Mouse (Mus musculus): ENCODE measurements around the gene Nxph3.
A peak's percentile ranks its signal among the peaks of the same experiment; 100 is the strongest.

Nxph3 gene

DNA sequence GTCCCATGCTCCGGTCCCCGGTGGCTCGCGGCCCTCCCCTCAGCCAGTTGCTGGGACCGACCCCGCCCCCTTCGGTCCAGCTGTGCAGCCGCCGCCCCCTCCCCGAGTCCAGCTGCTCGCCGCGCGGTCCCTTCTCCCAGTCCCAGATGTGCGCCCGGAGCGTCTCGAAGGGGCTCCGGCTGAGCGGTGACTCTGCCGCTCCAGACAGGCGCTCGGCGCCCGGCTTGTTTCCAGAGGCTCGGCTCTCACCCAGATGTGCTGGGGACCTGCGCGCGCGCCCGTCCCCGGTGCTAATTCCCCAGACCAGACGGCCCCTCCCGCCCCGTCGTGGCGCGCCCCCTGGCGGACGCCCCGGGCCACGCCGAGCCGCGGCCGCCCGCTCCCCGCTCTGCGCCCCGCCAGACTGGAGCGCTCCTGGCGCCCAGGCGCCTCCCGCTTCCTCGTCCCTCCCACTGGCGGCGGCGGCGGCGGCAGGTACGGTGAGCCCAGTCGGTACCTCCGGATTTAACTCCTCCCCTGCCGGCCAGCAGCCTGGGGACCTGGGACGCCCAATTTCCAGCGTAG lies at the start of gene Nxph3:
Gene Nxph3, minus strand, starts transcription at position 273 of the 564 bp plus-strand sequence.
- ATAC-seq (ENCODE audit: low TSS enrichment), result peak; percentile 75

DNA sequence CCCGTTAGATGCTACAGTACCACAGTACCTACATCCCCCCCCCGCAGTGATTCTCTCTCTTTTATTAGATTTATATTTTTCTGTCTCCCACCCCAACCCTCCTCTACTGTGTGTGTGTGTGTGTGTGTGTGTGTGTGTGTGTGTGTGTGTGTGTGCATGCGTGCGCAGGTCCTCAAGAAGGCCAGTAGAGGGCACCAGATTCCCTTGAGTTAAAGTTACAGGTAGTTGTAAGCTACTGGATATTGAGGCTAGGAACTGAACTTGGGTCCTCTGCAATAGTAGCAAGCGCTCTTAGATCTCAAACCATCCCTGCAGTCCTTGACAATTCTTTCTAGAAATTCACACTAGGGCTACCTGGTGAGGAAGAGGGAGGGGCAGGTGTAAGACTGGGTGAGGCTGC lies 49.5 kb upstream of the Nxph3 start:
- no peak for ATAC-seq (ENCODE audit: low TSS enrichment)

DNA sequence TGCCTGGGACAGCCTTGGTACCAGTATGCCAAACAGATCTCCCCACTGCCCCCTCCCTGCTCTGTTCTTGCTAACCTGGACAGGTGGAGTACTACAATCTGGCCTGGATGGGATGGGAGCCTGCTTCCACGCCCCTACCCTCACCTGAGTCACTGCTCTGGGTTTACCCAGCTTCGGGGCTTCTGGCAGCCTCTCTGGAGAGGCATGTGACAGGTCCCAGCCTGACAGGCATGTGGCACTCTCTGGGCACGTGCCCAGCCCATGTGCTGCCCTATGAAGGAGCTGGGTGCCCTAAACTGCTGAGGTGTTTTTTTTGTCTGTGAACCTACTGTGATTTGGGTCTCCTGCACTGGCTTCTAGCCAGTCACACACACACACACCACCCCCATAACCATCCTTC lies 46.4 kb upstream of the Nxph3 start:
- no peak for ATAC-seq (ENCODE audit: low TSS enrichment)

DNA sequence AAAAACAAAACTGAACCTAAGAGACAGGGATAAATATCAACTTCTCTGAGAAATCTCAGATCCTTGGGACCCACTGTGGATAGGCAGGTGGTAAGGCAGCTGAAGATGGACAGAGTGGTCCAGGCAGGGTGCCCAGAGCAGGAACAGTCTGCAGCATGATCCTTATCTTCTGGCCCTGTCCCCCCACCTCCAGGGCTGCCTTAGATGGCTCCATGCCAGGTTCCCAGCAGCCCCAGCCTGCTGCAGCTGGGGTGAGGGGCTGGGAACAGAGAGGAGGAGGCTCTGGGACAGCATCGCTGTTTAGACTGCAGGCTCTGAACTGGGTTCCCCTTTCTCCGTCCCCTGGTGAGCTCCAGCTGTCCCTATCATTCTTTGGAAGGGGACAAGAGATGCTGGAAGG lies 45.4 kb upstream of the Nxph3 start:
- ATAC-seq (ENCODE audit: low TSS enrichment), result no peak

DNA sequence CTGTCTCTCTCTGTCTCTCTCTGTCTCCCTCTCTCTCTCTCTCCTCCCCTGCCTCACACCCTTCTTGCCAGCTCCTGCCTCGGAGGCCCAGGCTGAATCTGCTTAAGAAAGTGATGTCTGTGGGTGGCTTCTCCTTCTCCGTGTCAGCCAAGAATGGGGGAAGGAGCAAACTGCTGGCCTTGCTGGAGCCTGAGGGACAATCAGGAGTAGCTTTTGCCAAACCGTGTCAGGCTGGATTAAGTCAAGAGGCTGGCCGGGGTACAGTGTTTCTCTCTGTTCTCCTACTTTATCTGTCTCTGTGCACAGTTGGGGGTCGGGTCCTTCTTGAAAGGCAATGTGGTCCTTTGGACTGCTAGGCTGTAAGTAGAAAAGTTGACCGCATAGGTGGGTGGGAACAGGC lies 43.3 kb upstream of the Nxph3 start:
- ATAC-seq (ENCODE audit: low TSS enrichment), result peak; percentile 86

DNA sequence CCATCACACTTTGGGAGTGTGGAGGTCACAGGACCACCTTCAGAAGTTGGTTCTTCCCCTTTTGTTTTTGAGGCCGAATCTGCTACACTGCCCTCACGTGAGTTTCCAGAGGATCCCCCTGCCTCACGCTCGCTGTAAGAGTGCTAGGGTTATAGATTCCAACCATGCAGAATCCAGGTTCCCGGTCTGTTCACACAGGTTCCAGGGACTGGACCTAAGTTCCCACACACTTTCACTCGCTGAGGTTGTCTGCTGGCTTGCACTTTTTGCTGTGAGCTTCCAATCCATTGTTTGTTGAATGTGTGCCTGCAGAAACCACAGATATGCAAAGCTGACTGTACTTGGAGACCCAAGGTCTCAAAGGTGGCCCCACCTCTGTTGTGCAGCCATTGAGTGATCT lies 42.7 kb upstream of the Nxph3 start:
- no peak for ATAC-seq (ENCODE audit: low TSS enrichment)

GRCm38 (mm10) chr11:95555279-95555678 lies 40.9 kb upstream of the Nxph3 start:
- ATAC-seq (ENCODE audit: low TSS enrichment), result no peak

DNA sequence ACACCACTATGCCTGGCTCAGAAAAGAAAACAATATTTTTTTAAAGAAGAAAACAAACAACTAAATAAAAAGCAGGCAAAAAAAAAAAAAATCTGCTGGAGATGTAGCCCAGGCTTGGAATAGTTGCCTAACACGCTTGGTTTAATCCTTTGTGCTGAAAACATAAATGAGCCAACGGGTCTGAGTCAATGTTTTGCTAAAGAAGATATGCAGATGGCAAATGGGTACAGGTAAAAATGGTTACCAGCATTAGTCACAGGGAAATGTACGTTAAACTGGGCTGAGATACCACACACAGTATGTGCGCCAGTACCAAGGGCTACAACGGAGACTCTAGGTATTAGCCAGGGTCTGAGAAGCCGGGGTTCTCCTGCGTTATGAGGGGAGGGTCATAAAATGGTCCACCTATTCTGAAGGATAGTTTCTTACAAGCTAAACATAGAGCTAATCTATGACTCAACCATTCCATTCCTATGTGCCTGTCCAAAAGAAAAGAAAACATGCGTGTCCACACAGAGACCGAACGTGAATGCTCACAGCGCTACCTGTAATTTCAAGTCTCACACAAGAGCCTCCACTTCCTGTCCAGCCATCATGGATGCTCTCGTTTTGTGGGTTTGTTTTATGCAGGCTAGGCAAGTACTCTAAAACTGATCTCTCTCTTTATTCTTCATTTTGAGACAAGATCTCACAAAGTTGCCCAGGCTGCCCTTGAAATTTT lies 36.1 kb upstream of the Nxph3 start:
- ATAC-seq (ENCODE audit: low TSS enrichment), result peak; percentile 47; the same call in 1 of the 2 replicates

DNA sequence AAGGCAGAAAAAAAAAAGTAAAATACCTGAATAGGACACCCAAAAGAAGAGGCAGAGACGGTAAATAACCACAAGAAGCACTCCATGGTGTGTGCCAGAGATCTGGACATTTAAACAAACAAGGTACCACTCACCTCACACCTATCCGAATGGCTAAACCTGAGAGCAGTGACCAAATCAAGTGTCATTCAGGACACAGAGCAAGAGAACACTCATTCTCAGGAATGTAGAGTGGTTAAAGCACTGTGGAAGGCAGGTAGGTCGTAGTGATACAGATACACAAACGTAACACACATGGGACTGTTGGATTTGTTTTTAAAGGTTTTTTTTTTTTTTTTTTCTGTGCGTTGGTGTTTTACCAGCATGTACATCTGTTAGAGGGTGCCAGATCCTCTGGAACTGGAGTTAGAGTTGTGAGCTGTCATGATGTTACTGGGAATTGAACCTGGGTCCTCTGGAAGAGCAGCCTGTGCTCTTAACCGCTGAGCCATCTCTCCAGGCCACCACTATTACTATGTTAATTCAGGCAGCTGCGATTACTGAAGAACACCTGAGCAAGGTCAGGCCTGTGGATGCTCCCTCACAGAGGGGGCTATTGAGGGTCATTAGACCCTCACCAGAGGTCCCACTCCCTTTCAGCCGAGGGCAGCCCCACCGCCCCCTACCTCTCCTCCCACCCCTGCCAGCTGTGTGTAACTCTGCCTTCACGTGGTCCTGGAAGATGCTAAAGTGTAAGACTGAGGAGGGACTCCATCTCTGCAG lies 31.8 kb upstream of the Nxph3 start:
- no peak for ATAC-seq (ENCODE audit: low TSS enrichment)

- no peak for ATAC-seq (ENCODE audit: low TSS enrichment)
Measured at GRCm38 (mm10) chr11:95544546-95545327, 30.4 kb upstream of the Nxph3 start.

DNA sequence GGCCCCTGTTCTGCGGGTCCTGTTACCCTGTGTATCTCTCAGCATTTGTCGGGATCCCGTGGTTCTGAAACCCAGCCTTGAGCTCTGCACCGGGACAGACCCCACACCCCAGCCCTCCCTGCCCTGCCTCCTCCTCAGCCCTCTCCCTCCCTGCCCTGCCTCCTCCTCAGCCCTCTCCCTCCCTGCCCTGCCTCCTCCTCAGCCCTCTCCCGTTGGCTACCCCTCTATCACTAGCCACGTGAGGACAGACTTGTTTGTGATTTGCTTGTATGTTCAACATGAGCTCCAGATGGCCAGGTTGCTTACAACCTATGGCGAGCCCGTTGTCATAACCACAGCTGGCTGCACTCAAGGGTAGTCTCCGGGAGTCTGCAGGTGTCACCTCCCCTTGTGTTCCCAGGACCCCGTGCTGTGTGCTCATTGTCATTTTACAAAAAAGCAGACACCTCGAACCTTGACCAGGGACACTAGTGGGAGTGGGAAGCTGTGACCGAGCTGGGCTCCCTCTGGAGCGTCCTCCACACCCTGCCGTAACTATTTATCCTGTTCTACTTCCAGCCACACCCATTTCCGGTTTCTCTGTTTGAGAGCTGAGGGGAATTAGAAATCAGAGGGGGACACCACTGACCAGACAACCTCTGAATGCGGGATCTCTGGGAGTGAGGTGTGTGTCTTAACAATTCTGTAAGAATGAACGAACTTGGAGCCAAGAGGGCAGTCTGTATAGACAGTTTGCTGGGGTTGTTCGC lies 26.4 kb upstream of the Nxph3 start:
- no peak for ATAC-seq (ENCODE audit: low TSS enrichment)

DNA sequence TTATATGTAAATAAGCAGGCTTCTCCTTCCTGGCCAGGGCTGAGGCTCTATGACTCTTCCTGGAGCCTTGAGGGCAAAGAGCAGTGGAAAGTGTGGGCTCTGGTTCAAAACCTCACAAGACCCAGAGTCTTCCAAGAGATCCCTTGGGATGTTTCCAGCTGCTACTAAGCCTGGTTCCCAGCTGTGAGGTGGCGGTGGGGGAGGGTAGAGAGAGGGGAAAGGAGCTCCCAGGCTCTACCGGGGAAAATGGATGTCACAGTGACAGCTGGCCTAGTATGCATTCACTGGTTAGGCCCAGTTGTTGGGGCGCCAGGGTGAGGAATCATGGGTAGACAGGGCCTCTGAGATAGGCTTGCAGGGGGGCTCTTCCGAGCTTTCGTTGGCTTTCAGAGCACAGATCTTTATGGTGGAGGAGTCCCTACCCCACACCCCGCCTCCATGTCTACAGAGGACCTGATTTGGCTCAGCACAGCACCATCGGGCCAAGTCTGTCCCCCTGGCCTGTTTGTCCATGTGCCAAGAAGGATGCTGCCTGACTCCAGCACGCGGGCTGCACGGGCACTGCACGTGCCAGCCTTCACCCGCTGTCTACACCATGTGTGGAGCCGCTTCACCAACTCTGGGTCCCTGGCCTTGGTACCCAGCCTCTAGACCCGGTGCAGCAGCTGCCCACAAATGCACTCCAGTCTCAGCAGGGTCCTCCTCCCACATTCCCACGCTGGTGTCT lies 24.2 kb upstream of the Nxph3 start:
- ATAC-seq (ENCODE audit: low TSS enrichment), result no peak

DNA sequence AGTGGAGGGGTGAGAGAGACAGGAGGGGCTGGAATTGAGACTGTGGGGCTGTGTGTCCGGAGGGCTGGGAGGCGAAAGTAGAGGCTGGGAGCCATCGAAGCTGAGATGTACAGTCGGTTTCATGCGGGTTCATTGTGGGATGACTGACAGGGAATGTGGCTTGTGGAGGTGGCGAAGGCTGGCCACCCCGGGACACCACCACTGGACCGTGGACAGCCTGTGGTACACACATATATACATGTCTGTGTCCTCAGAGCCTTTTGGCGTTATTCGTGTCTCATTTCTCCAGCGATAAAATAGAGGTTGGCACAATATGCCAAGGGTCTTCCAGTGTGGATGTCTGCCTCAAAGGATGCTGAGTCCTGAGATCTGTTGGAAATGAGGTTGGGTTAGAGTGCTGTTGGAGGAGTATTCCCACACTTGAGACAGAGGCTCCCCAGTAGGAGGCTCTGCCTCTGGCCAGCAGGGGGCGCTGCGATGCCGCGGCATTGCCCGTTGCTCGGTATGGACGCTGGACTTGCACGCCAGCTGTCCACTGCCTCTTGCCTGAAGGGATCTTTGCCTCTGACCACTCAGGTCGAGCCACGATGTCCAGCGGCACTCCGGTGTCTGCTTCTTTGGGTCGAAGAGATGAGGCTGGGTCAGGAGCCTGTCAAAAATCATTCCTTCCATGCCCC lies 19.3 kb upstream of the Nxph3 start:
- peak; percentile 98 for ATAC-seq (ENCODE audit: low TSS enrichment)

GRCm38 (mm10) chr11:95532353-95533072 lies 18.1 kb upstream of the Nxph3 start:
- no peak for ATAC-seq (ENCODE audit: low TSS enrichment)

DNA sequence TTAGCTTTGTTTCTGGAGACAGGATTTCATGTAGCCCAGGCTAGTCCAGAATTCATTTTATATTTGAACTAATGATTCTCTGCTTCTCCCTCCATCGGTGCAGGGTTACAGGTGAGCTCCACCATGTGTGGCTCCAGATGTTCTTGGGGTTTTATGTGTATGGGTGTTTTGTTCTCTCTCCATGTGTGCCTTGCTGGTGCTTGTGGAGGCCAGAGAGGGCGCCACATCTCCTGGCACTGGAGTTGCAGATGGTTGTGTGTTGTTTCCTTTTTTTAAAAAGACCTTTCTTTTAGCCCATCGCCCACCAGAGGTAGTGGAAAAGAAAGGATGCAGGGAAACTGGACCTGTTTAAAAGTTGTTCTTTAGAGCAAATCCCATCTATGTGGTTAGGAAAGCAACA lies 13.9 kb upstream of the Nxph3 start:
- ATAC-seq (ENCODE audit: low TSS enrichment), result no peak

- ATAC-seq (ENCODE audit: low TSS enrichment), result no peak
Measured at GRCm38 (mm10) chr11:95527307-95527706, 12.9 kb upstream of the Nxph3 start.

- ATAC-seq (ENCODE audit: low TSS enrichment), result peak; percentile 47; the same call in 1 of the 2 replicates
Measured at GRCm38 (mm10) chr11:95521563-95521962, 7.2 kb upstream of the Nxph3 start.

DNA sequence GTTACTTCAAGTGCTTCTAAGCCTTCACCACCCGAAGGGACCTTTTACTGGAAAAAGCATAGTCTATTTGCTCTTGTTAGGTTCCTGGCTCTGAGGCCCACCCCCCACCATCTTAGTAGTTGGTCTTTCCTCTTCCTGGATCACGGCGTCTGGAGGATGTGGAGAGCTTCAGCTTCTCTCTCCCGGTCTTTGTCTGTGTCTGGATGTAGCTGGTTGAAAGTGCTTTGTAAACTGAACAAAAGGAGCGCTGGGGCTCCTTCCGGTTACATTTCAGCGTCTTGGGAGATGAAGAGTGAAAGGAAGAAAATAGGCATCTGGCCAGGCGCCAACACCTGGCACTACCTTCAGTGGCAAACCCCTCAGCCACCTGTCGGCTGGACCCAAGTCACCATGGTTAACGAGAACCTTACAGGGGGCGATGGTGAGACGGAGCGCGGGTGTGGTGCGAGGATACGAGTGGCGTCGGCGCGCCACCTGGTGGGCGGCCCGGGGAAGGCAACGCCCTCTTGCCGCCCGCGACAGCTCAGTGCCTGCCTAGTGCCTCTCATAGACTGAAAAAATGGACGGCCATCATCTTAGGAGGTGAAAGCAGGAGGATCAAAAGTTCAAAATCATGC lies 6.2 kb upstream of the Nxph3 start:
- ATAC-seq (ENCODE audit: low TSS enrichment), result peak; percentile 76

- ATAC-seq (ENCODE audit: low TSS enrichment), result no peak
Measured at GRCm38 (mm10) chr11:95519996-95520395, 5.6 kb upstream of the Nxph3 start.

Measured in frontal cortex, adult (tissue).